Mouse (Mus musculus) retina, adult 2 months (tissue): Measurements from ENCODE around the gene Olfr507.
"Not testable (repeated sequence)": the region's sequence is repeated elsewhere in the genome, so short reads cannot be mapped to it uniquely, and the experiment has no call there.

ENCODE experiments used
- DNase-seq: peaks from one replicate; pipeline ENCODE4 v3.0.0-alpha.2; 2012; ENCODE audit warnings: low read depth, low spot score

The Olfr507 gene

GRCm38 (mm10) chr7:108621514-108621913 is at the start of gene Olfr507:
TSS of gene Olfr507 (plus strand) at chr7:108621814.
- DNase-seq = no peak

GRCm38 (mm10) chr7:108589797-108590196 is 31.8 kb upstream of the Olfr507 start:
- no peak for DNase-seq

- not testable (repeated sequence) for DNase-seq
Observed at GRCm38 (mm10) chr7:108601916-108602315, 19.7 kb upstream of the Olfr507 start.

- DNase-seq = no peak
Observed at GRCm38 (mm10) chr7:108610487-108610886, 11.1 kb upstream of the Olfr507 start, which contains the start of gene Olfr506. TSS of gene Olfr506 (plus strand) at chr7:108610787.

GRCm38 (mm10) chr7:108614110-108614509 is 7.5 kb upstream of the Olfr507 start:
- DNase-seq = no peak

- not testable (repeated sequence) for DNase-seq
Observed at GRCm38 (mm10) chr7:108616781-108617180, 4.8 kb upstream of the Olfr507 start.

GRCm38 (mm10) chr7:108629694-108630093 is 8.1 kb downstream of the Olfr507 start, which contains the start of gene Olfr508:
TSS of gene Olfr508 (plus strand) at chr7:108629994.
- no peak for DNase-seq

- DNase-seq = no peak
Observed at GRCm38 (mm10) chr7:108651806-108652205, 30.2 kb downstream of the Olfr507 start, which contains the start of gene Olfr509. TSS of gene Olfr509 (minus strand) at chr7:108651906.

GRCm38 (mm10) chr7:108662419-108662818 is 40.8 kb downstream of the Olfr507 start:
- no peak for DNase-seq

- DNase-seq = no peak
Observed at GRCm38 (mm10) chr7:108666118-108666517, 44.5 kb downstream of the Olfr507 start, which contains the start of gene Olfr510. TSS of gene Olfr510 (plus strand) at chr7:108666418.

GRCm38 (mm10) chr7:108671058-108671457 is 49.4 kb downstream of the Olfr507 start:
- no peak for DNase-seq
